Mouse (Mus musculus): Measurements from ENCODE around the gene Dppa5a. TPM values are rescaled to one million over a fixed set of nuclear protein-coding genes. Genes with fewer than 3 reads are reported as not detected.
"Not testable (repeated sequence)": the region's sequence is repeated elsewhere in the genome, so short reads cannot be mapped to it uniquely, and the experiment has no call there.

Dppa5a gene
- total and polyA plus RNA-seq, 2 experiments = not detected

GRCm38 (mm10) chr9:78340324-78340723 lies 27.7 kb downstream of the Dppa5a start:
- TF ChIP-seq CTCF (IDR thresholded peaks at IDR 0.05; ENCODE audit: low read depth, low read length) = peak; percentile 75
- H3K36me3 ChIP-seq (ENCODE audit: control insufficient read depth, insufficient read depth, low read length); DNase-seq (ENCODE audit: extremely low read depth, low read depth, low spot score); H3K27me3 ChIP-seq (ENCODE audit: control insufficient read depth, insufficient read depth, low read length); H3K4me3 ChIP-seq (ENCODE audit: insufficient read depth, low read depth, low read length); H3K27ac ChIP-seq (replicated peaks; ENCODE audit: insufficient read depth, low read depth, low read length); H3K79me2 ChIP-seq (ENCODE audit: control insufficient read depth, insufficient read depth, low read length); H3K9ac ChIP-seq (ENCODE audit: low read depth, low read length); H3K4me1 ChIP-seq (ENCODE audit: control insufficient read depth, insufficient read depth, low read length): not testable (repeated sequence)
- 32% methylated on average over 8 of the region's 8 CpGs for WGBS

DNA sequence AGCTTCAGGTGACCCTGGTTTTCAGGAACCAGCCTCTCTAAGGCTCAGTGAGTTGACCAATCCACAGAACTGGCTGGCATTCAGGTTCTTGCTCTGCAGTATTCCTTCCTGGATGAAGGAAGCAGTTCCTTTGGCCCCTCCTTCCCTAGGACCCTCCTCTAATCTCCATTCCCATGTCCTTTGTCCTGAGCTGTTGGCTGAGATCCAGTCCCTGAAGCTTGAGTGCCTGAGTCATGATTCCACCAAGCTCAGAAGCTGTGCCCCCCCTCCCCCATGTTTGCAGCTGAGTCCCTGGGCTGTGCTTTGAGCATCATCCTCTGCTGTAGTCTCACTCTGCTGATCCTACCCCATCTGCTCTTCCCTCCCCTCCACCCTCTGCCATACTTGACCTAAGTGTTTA lies 30.9 kb downstream of the Dppa5a start:
- not testable (repeated sequence) for H3K27ac ChIP-seq (replicated peaks; ENCODE audit: insufficient read depth, low read depth, low read length); H3K79me2 ChIP-seq (ENCODE audit: control insufficient read depth, insufficient read depth, low read length)

GRCm38 (mm10) chr9:78327289-78327688 lies 40.7 kb downstream of the Dppa5a start, which contains the start of gene Omt2b:
Gene Omt2b (plus strand): TSS chr9:78327589.
- not testable (repeated sequence) for H3K4me3 ChIP-seq (ENCODE audit: insufficient read depth, low read depth, low read length); H3K27me3 ChIP-seq (ENCODE audit: control insufficient read depth, insufficient read depth, low read length); DNase-seq (ENCODE audit: extremely low read depth, low read depth, low spot score); H3K9ac ChIP-seq (ENCODE audit: low read depth, low read length); H3K27ac ChIP-seq (replicated peaks; ENCODE audit: insufficient read depth, low read depth, low read length); H3K4me1 ChIP-seq (ENCODE audit: control insufficient read depth, insufficient read depth, low read length); H3K36me3 ChIP-seq (ENCODE audit: control insufficient read depth, insufficient read depth, low read length); H3K79me2 ChIP-seq (ENCODE audit: control insufficient read depth, insufficient read depth, low read length)
- 71% methylated on average over 1 of the region's 1 CpGs for whole genome bisulfite sequencing

More for the DNA sequence above, 30.9 kb downstream of the Dppa5a start:
- not testable (repeated sequence) for DNase-seq (ENCODE audit: extremely low read depth, low read depth, low spot score); H3K4me3 ChIP-seq (ENCODE audit: insufficient read depth, low read depth, low read length); H3K4me1 ChIP-seq (ENCODE audit: control insufficient read depth, insufficient read depth, low read length); H3K9ac ChIP-seq (ENCODE audit: low read depth, low read length); H3K36me3 ChIP-seq (ENCODE audit: control insufficient read depth, insufficient read depth, low read length); H3K27me3 ChIP-seq (ENCODE audit: control insufficient read depth, insufficient read depth, low read length)

GRCm38 (mm10) chr9:78319499-78319898 lies 48.5 kb downstream of the Dppa5a start:
- no peaks in the 10 kb centered on the region for H3K4me1 ChIP-seq (ENCODE audit: control insufficient read depth, insufficient read depth, low read length)
- no peak overlapping the region for H3K9ac ChIP-seq (ENCODE audit: low read depth, low read length)
- H3K36me3 ChIP-seq (ENCODE audit: control insufficient read depth, insufficient read depth, low read length) = no peaks in the 10 kb centered on the region
- H3K27ac ChIP-seq (replicated peaks; ENCODE audit: insufficient read depth, low read depth, low read length) = no peak overlapping the region
- TF ChIP-seq POLR2A (IDR thresholded peaks at IDR 0.05; ENCODE audit: extremely low read depth, insufficient read depth, low read length) (no peak), CTCF (IDR thresholded peaks at IDR 0.05; ENCODE audit: low read depth, low read length) (peak; percentile 35; the same call in 1 of the 2 replicates)
- no peaks in the 10 kb centered on the region for H3K27me3 ChIP-seq (ENCODE audit: control insufficient read depth, insufficient read depth, low read length)
- no peaks in the 10 kb centered on the region for H3K79me2 ChIP-seq (ENCODE audit: control insufficient read depth, insufficient read depth, low read length)
- H3K4me3 ChIP-seq (ENCODE audit: insufficient read depth, low read depth, low read length) = no peak overlapping the region
- peak; percentile 37 for DNase-seq (ENCODE audit: extremely low read depth, low read depth, low spot score)
- WGBS = 7% methylated on average over 1 of the region's 1 CpGs

Other genes starting within 250 kb of the Dppa5a start
- 137 and 139 TPM in 2 replicates for gene Gsta4, start 185.4 kb downstream of the Dppa5a start, total RNA-seq (2014; rRNA removed)
- 45.2 and 46.5 TPM in 2 replicates for gene Gsta4, start 185.4 kb downstream of the Dppa5a start, polyA plus RNA-seq (2012; rRNA removed)
- 6.1 and 42.4 TPM in 2 replicates for gene Gsta1, start 137.5 kb downstream of the Dppa5a start, total RNA-seq (2014; rRNA removed)
- 1.0 and 2.8 TPM in 2 replicates for gene Gsta1, start 137.5 kb downstream of the Dppa5a start, polyA plus RNA-seq (2012; rRNA removed)
- gene Gm3776, start 111.0 kb downstream of the Dppa5a start, total RNA-seq (2014; rRNA removed) = 5.1 and 42.0 TPM in 2 replicates
- gene Gm3776, start 111.0 kb downstream of the Dppa5a start, polyA plus RNA-seq (2012; rRNA removed) = 0.48 and 0.92 TPM in 2 replicates
- gene Gm10639, start 78.3 kb downstream of the Dppa5a start, total RNA-seq (2014; rRNA removed) = 0.54 TPM in 1 of 2 replicates, not detected in the other
- gene Gm10639, start 78.3 kb downstream of the Dppa5a start, polyA plus RNA-seq (2012; rRNA removed) = not detected in 2 replicates
- gene Omt2a, start 53.4 kb downstream of the Dppa5a start, total RNA-seq (2014; rRNA removed) = not detected in 2 replicates
- not detected in 2 replicates for gene Omt2a, start 53.4 kb downstream of the Dppa5a start, polyA plus RNA-seq (2012; rRNA removed)
- gene Omt2b, start 40.6 kb downstream of the Dppa5a start, total RNA-seq (2014; rRNA removed) = not detected in 2 replicates
- not detected in 2 replicates for gene Omt2b, start 40.6 kb downstream of the Dppa5a start, polyA plus RNA-seq (2012; rRNA removed)
- gene Gsta2, start 12.4 kb downstream of the Dppa5a start, total RNA-seq (2014; rRNA removed) = 106 and 182 TPM in 2 replicates
- gene Gsta2, start 12.4 kb downstream of the Dppa5a start, polyA plus RNA-seq (2012; rRNA removed) = 22.4 and 26.3 TPM in 2 replicates
- not detected in 2 replicates for gene Ooep, start 10.5 kb upstream of the Dppa5a start, total RNA-seq (2014; rRNA removed)
- gene Ooep, start 10.5 kb upstream of the Dppa5a start, polyA plus RNA-seq (2012; rRNA removed) = not detected in 2 replicates
- 0.09 TPM in 1 of 2 replicates, not detected in the other for gene Ddx43, start 27.6 kb upstream of the Dppa5a start, total RNA-seq (2014; rRNA removed)
- not detected in 2 replicates for gene Ddx43, start 27.6 kb upstream of the Dppa5a start, polyA plus RNA-seq (2012; rRNA removed)
- 0.18 and 0.34 TPM in 2 replicates for gene Cgas, start 75.1 kb upstream of the Dppa5a start, total RNA-seq (2014; rRNA removed)
- gene Cgas, start 75.1 kb upstream of the Dppa5a start, polyA plus RNA-seq (2012; rRNA removed) = 0.07 and 0.12 TPM in 2 replicates
- gene Mto1, start 80.0 kb upstream of the Dppa5a start, total RNA-seq (2014; rRNA removed) = 18.7 and 18.9 TPM in 2 replicates
- gene Mto1, start 80.0 kb upstream of the Dppa5a start, polyA plus RNA-seq (2012; rRNA removed) = 16.9 and 17.3 TPM in 2 replicates
- 0.18 and 0.20 TPM in 2 replicates for gene Gm17324, start 80.6 kb upstream of the Dppa5a start, total RNA-seq (2014; rRNA removed)
- 0.20 and 0.60 TPM in 2 replicates for gene Gm17324, start 80.6 kb upstream of the Dppa5a start, polyA plus RNA-seq (2012; rRNA removed)
- gene Eef1a1, start 121.0 kb upstream of the Dppa5a start, total RNA-seq (2014; rRNA removed) = 7,986 and 8,406 TPM in 2 replicates
- gene Eef1a1, start 121.0 kb upstream of the Dppa5a start, polyA plus RNA-seq (2012; rRNA removed) = 2,468 and 2,707 TPM in 2 replicates
- 16.4 and 17.0 TPM in 2 replicates for gene Slc17a5, start 219.9 kb upstream of the Dppa5a start, total RNA-seq (2014; rRNA removed)
- 10.9 and 12.1 TPM in 2 replicates for gene Slc17a5, start 219.9 kb upstream of the Dppa5a start, polyA plus RNA-seq (2012; rRNA removed)
- gene Cd109, start 247.4 kb upstream of the Dppa5a start, total RNA-seq (2014; rRNA removed) = not detected in 2 replicates
- gene Cd109, start 247.4 kb upstream of the Dppa5a start, polyA plus RNA-seq (2012; rRNA removed) = not detected in 2 replicates

Measured in liver, adult 2 months (tissue).